Mouse (Mus musculus) left cerebral cortex, adult 2 months (tissue): ENCODE results near the gene Hdac9. TPM values are rescaled to one million over a fixed set of nuclear protein-coding genes. Genes with fewer than 3 reads are reported as not detected.

Experiments used
- DNase-seq, 2 experiments: peaks; one replicate each; pipeline ENCODE4 v3.0.0; 2021 to 2022; ENCODE audit warnings: low spot score in 2 of 2, mixed read lengths in 1 of 2; ENCODE audit errors: extremely low spot score in 1 of 2
- H3K27ac ChIP-seq: fragments of 200-600 bp; 2 replicates; pipeline ENCODE4 v1.8.1; 2022
- H3K4me3 ChIP-seq: fragments of 200-600 bp; 2 replicates; pipeline ENCODE4 v1.8.1; 2022
- CTCF ChIP-seq: fragments of 200-600 bp; IDR thresholded peaks from 2 replicates; pipeline ENCODE4 v1.8.1; 2022; ENCODE audit warnings: antibody characterized with exemption, mild to moderate bottlenecking, moderate library complexity
- intact Hi-C: fragments of 180-260 bp; cut with DNase I; formaldehyde crosslinking; loops from one replicate; pipeline ENCODE4 v1.15.1; 2025
- total RNA-seq, 2 experiments: library from RNA; stranded (reverse); gene quantifications; 2 replicates each; pipeline ENCODE4 v1.2.3; 2021

The Hdac9 gene
- total RNA-seq, 2 experiments from 2014 or later = 58.1 to 59.7 TPM

DNA sequence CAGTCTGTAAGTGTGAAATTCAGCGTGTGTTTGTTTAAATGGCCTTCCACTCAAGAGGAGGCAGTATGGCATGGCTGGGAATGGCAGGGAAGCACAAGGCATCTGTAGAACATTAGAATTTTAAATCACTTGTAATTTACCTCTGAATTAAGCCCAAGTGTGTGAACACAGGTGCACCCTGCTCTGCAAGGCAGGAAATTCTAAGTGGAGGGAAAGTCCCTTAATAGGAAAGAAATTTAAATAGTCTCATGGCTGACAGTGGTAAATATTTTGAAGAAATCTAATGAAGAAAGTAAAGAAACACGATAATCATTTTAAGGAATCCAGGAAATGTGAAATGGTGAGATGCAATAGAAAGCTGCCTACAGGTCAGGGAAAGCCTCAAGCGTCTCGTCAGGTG is 114.6 kb downstream of the Hdac9 start:
- DNase-seq = no peak
- no peak overlapping the region for H3K27ac ChIP-seq
- intact Hi-C loops = no loop called here
- no peak overlapping the region for H3K4me3 ChIP-seq
- TF ChIP-seq CTCF = no peak

DNA sequence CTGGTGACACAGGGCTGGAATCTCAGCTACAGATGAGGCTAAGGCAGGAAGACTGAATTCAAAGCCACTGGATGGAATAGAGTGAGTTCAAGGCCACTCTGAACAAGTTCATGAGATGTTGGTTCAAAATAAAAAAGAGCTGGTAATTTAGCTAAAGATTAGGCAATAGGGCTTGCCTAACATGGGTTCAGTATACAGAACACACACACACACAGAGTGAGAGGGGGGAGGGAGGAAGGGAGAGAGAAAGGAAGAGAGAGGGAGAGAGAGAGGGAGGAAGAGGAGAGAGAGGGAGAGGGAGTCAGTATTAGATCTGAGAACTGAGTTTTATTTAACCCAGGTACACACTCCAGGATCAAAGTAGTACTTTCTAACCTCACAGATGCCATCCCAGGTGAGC is 115.1 kb downstream of the Hdac9 start:
- intact Hi-C loops = no loop called here
- Histone ChIP-seq H3K4me3 (no peak overlapping the region), H3K27ac (no peak overlapping the region)
- no peak for DNase-seq
- no peak for TF ChIP-seq CTCF

DNA sequence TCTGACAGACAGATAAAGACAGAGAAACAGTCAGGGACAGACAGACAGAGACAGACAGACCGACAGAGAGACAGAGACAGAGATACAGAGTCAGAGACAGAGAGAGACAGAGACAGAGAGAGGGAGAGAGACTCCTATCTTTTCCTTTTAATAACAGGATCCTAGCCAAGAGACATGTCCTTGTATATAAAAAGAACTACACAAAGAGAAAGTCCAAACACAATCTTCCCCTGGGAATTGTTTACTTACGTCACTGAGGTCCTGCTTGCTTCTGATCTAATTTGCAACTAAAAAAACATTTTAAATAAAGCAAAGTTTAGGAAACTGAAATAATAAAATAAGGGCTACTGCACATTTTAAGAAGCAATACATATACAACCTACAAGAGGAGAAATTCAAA is 119.5 kb downstream of the Hdac9 start:
- Histone ChIP-seq H3K4me3 (no peak overlapping the region), H3K27ac (no peak overlapping the region)
- TF ChIP-seq CTCF = no peak
- intact Hi-C loops = no loop called here
- DNase-seq = no peak

DNA sequence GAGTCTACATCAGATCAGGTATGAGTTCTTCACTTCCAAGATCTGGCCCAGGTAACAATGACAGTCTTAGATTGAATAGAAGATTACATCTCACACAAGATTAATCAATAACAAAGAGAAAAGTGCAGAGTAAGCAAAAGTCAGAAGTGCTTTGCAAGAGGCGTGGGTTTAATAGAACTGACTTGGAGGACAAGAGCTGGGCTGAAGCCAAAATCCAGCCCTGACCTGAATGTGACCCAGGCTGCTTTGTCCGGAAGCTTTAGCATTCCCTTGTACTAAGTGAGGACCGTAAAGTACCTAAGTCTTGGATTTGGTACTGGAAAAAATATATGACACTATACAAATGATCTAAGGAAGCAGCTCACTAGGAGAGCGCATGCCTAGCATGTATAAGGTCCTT is 121.4 kb downstream of the Hdac9 start:
- no peak for TF ChIP-seq CTCF

DNA sequence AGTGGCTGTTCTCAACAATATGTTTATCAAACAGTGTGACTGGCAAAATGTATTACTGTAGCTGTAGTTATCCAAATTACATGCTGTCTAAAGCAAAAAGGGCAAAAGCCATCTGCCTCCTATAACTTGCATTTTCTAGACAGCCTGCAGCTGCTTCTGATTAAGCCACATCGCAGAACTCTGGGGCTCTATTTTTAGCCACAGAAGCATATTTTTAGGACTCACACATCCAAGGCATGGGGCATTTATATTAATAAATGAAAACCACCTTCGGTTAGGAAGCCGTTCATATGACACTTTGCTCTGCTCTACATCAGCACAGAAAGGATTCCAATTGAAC is 124.8 kb downstream of the Hdac9 start:
- no peak for DNase-seq
- intact Hi-C loops = no loop called here
- Histone ChIP-seq H3K27ac (no peak overlapping the region), H3K4me3 (no peak overlapping the region)
- TF ChIP-seq CTCF = no peak

More for the DNA sequence above, 121.4 kb downstream of the Hdac9 start:
- intact Hi-C loops = no loop called here
- no peak for DNase-seq
- H3K27ac ChIP-seq = no peak overlapping the region
- H3K4me3 ChIP-seq = no peak overlapping the region

DNA sequence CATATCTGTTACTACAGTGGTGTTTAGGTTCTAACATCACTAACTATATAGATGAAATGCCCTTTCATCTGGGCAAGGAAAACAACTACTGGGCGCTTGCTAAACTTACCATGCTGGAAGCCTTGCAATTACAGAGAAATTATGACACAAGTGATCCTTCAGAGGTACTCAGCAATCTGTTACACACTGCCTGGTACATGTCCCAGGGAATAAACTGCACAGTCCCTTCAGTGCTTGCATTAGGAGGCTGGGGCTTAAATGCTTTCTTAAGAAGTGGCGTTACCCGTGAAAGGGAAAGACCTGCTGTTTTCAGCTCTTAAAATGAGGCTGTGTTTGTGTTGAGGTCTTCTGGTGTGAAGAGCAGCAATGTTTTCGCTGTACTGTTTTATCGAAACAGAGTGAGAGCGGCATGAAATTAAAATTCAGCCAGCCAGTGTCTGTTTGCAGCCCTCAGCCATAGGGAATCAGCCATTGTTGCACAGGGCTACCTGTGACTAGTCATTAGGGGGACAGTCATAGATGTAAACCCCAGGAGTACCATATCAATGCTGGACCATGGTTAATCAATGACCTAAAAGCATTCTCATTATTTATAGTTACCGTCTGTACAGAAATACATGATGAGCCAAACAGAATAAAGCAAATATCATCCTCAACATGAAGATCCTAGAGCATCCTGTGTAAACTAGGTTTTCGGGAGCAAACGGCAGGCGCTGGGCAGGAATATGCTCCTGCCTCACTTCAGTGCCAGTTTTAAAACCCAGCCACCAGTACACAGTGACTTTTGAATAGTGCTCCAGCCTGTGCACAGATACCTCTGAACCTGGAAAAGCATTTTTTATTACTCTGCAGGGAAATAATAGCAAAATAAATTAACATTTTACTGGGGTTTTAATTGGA is 125.4 kb downstream of the Hdac9 start:
- intact Hi-C loops = no loop called here
- no peak for TF ChIP-seq CTCF
- no peak overlapping the region for H3K4me3 ChIP-seq
- H3K27ac ChIP-seq = no peak overlapping the region
- no peak for DNase-seq

DNA sequence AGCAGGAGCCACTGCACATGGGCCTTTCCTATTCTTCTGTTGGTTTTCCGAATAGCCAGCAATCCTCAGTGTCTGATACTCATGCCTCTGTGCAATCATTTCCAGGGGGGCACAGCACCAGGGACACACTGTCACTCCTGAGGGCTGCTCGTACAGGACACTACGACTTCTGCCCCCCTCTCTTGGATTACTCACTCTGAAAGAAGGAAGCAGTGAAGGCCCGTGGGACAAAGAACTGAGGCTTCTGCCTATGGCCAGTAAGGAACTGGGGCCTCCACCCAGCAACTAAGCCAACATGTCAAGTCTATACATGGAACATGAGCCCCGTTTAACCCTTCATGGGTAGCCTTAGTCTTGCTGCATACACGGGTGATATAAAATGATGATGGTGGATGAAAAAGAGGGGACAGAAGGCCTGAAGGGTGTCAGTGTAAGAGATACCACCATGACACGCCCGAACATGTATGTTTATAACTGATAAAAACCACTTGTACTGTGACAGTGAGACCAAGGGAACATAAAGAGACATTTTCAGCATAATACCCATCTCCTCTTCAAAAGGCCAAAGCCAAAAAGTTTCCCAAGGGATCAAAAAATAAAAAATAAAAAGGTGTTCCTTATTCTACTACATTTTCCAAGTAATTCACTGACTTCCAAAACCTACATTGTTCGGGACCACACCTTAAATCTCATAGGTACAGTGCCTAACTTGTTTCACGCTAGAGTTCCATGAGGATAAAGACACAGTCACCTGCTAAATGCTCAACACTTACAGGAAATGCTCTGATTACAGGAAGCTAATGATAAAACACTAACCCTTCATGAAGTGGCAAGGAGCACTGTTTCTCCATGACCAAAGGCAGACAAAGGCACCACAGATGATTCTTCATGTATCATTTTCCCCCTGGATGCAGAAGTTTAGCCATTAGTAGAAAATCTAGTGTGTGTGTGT is 127.6 kb downstream of the Hdac9 start:
- DNase-seq = no peak
- Histone ChIP-seq H3K27ac (no peak overlapping the region), H3K4me3 (no peak overlapping the region)
- intact Hi-C loops = no loop called here
- no peak for TF ChIP-seq CTCF

DNA sequence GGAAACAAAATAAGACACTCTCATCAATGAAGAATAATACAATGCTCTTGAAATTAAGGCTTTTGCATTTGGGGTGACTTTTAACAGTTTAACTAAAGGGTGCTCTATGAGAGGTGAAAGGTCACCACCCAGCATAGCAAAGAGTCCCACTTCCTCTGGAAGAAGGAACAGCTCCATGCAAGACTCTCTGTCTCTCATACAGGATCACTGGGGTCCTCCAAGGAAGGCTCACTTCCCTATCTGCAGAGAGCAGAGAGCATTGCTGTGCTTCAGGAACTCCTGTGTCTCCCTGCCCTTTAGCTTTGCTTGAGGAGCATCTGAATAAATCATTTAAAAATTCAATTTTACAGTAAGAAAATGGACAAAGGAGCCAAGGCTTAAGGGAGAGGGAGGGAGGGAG is 129.5 kb downstream of the Hdac9 start:
- no peak for TF ChIP-seq CTCF
- intact Hi-C loops = no loop called here
- Histone ChIP-seq H3K4me3 (no peak overlapping the region), H3K27ac (no peak overlapping the region)
- no peak for DNase-seq

DNA sequence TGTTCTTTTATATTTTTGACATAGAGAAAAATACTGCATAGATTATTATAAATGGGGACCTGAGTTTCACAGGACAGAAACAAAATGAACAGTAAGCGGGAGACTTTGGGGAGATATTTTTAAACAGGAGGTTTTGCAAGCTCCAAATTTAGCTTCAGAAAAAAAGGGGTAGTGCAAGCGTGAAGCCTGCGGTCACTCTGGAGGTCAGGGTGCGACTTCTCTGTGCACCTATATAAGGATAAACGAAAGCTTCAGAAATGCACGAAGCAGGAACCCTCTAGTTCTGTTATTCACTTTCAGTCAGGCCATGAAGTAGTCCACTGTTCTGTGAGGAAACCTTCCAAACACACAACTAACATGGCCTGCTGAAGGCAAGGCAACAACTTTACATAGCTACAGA is 133.3 kb downstream of the Hdac9 start:
- intact Hi-C loops = no loop called here
- no peak for DNase-seq
- Histone ChIP-seq H3K4me3 (no peak overlapping the region), H3K27ac (no peak overlapping the region)
- TF ChIP-seq CTCF = no peak

DNA sequence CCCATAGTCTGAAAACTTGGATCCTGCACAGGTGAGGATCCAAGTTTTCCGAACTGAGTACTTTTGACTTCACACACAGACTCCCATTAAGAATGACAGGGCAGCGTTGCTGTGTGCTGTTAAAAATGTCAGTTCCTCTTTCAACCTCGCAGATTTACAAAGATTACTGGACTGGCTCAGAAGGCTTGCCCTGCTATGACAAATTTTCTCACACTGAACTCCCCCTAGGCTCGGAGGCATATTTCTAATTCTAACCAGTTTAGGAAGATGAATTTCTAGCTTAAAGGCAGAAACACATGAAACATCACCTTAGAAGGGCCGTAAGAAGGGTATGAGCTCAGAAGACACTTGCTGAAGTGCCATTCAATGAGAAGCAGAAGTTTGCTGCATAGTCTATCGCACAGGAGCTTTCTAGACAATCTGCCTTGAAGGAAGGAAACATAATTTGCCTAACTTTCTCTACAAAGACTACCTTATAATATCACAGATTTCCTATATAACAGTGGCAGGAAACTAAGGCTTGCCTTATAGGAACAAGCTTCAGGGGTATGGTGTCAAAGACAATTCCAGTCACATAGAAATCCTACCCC is 137.4 kb downstream of the Hdac9 start:
- no peak for TF ChIP-seq CTCF
- no peak overlapping the region for H3K4me3 ChIP-seq
- H3K27ac ChIP-seq = no peak overlapping the region
- no peak for DNase-seq
- intact Hi-C loops = no loop called here

DNA sequence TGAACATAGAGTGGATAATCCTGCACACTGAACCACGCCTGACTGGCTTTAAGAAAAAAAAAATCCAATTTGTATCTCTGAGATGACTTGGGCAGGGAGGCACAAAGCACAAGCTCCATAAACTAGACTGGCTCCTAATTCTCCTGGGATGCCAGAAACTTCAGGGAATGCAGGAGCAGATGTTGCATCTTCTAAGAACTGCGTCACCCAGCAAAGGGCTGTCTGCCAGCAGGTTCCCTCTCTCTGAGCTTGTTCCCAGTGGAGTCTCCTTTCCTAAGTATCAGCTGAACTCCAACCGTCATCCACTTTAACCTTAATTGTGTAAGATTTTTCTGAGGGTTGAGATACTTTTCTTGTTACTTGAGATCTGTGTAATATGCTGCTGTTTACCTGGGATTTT is 140.7 kb downstream of the Hdac9 start:
- intact Hi-C loops = no loop called here
- no peak overlapping the region for H3K27ac ChIP-seq
- no peak for TF ChIP-seq CTCF
- DNase-seq = no peak
- H3K4me3 ChIP-seq = no peak overlapping the region

DNA sequence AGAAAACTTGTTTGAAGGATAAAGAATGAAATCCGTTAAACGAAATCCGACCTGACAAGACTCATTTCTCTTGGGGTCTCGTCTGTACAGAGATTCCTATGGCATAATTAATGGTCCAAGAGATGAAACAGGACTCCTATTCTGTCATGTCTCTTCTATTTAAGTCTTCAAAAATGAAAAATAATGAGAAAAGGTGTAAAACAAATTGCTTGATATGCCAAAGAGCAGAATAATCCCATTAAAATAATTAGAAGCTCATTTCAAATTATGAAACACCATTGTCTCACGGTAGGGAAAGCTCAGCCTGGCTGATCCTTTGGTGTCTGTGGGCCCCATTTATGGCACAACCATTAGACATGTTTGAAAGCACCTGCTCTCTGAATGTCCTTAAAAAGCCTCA is 142.8 kb downstream of the Hdac9 start:
- Histone ChIP-seq H3K27ac (no peak overlapping the region), H3K4me3 (no peak overlapping the region)
- intact Hi-C loops = no loop called here
- no peak for DNase-seq
- no peak for TF ChIP-seq CTCF
